ENCODE assay signal across 19 mouse cellular contexts in genomic region chr3:108072983-108073569, GRCm38 (mm10). TPM values are rescaled to one million over a fixed set of nuclear protein-coding genes. Genes with fewer than 3 reads are reported as not detected.
DNase-seq lines count a peak whose midpoint lies in the region; ATAC-seq and TF ChIP-seq lines count a peak whose summit lies in the region.
"Had no signal": no experiment of that assay in that cellular context is flagged by ENCODE, and none has a peak within 500 bp of the region (broad histone marks: within the 10 kb centered on the region; RNA-seq: fewer than 3 reads in every experiment).

No protein-coding gene starts in this region.

- no peaks in the 10 kb centered on the region for H3K27me3 ChIP-seq in forebrain, embryonic 13.5 days
- no peaks in the 10 kb centered on the region for H3K27me3 ChIP-seq in forebrain, embryonic 10.5 days (ENCODE audit: poor library complexity, severe bottlenecking)
- no peaks in the 10 kb centered on the region for H3K27me3 ChIP-seq in midbrain, embryonic 14.5 days (ENCODE audit: control insufficient read depth, insufficient read depth, low read length)
- H3K27me3 ChIP-seq in midbrain, embryonic 11.5 days (ENCODE audit: control insufficient read depth, insufficient read depth, low read length), result no peaks in the 10 kb centered on the region
- H3K27me3 ChIP-seq in forebrain, postnatal 0 days (ENCODE audit: insufficient read depth, low read length), result no peaks in the 10 kb centered on the region
- H3K27me3 ChIP-seq in midbrain, embryonic 15.5 days (replicated peaks), result no peaks in the 10 kb centered on the region
- H3K27me3 ChIP-seq: embryonic facial prominence, embryonic 15.5 days; heart, embryonic 13.5 days; hindbrain, embryonic 15.5 days had no signal

- DNase-seq in forebrain, embryonic 10.5 days (ENCODE audit: extremely low spot score, low spot score), result no peak
- peak; percentile 50 for DNase-seq in midbrain, embryonic 14.5 days
- no peak for DNase-seq in midbrain, embryonic 11.5 days (ENCODE audit: low spot score, missing footprints)
- DNase-seq in forebrain, postnatal 0 days, result no peak
- DNase-seq in gastrocnemius, postnatal 36 days, result no peak
- DNase-seq: gastrocnemius, postnatal 25 days; kidney, adult 9 months; lung, adult 18-20 months; spleen, adult 18-20 months; thymus, postnatal 36 days had no signal

- peaks cover 8% of the 10 kb centered on the region for H3K4me1 ChIP-seq in forebrain, embryonic 13.5 days
- H3K4me1 ChIP-seq in forebrain, embryonic 10.5 days, result no peaks in the 10 kb centered on the region
- no peaks in the 10 kb centered on the region for H3K4me1 ChIP-seq in midbrain, embryonic 14.5 days (ENCODE audit: control insufficient read depth, insufficient read depth, low read length)
- no peaks in the 10 kb centered on the region for H3K4me1 ChIP-seq in midbrain, embryonic 11.5 days (ENCODE audit: control insufficient read depth, insufficient read depth, low read length)
- no peaks in the 10 kb centered on the region for H3K4me1 ChIP-seq in forebrain, postnatal 0 days (ENCODE audit: insufficient read depth)
- no peaks in the 10 kb centered on the region for H3K4me1 ChIP-seq in midbrain, embryonic 15.5 days

- H3K4me3 ChIP-seq in forebrain, embryonic 13.5 days, result no peak overlapping the region
- no peak overlapping the region for H3K4me3 ChIP-seq in forebrain, embryonic 10.5 days
- H3K4me3 ChIP-seq in midbrain, embryonic 14.5 days (replicated peaks; ENCODE audit: low read depth, low read length), result no peak overlapping the region
- H3K4me3 ChIP-seq in midbrain, embryonic 11.5 days (ENCODE audit: low read depth, low read length), result no peak overlapping the region
- H3K4me3 ChIP-seq in forebrain, postnatal 0 days (ENCODE audit: low read depth, low read length), result no peak overlapping the region
- H3K4me3 ChIP-seq in midbrain, embryonic 15.5 days, result no peak overlapping the region
- H3K4me3 ChIP-seq: embryonic facial prominence, embryonic 15.5 days; heart, embryonic 13.5 days; hindbrain, embryonic 15.5 days; myocyte had no signal

- TF ChIP-seq CTCF in forebrain, postnatal 0 days (IDR thresholded peaks at IDR 0.05; ENCODE audit: low read depth), result no peak

- intact Hi-C loops in gastrocnemius, postnatal 36 days (cut with DNase I), result loop anchor here (1.0 kb wide), 1 partner anchor 77 kb away; no protein-coding TSS in a partner anchor

- no peaks in the 10 kb centered on the region for H3K9me3 ChIP-seq in forebrain, embryonic 13.5 days (replicated peaks)
- H3K9me3 ChIP-seq in forebrain, embryonic 10.5 days, result no peaks in the 10 kb centered on the region
- no peaks in the 10 kb centered on the region for H3K9me3 ChIP-seq in midbrain, embryonic 14.5 days (ENCODE audit: control insufficient read depth, low read length)
- no peaks in the 10 kb centered on the region for H3K9me3 ChIP-seq in midbrain, embryonic 11.5 days (ENCODE audit: control insufficient read depth, low read length)
- no peaks in the 10 kb centered on the region for H3K9me3 ChIP-seq in forebrain, postnatal 0 days (ENCODE audit: low read length)
- H3K9me3 ChIP-seq in midbrain, embryonic 15.5 days, result no peaks in the 10 kb centered on the region
- H3K9me3 ChIP-seq: embryonic facial prominence, embryonic 15.5 days; heart, embryonic 13.5 days; hindbrain, embryonic 15.5 days had no signal

- H3K4me2 ChIP-seq in forebrain, embryonic 13.5 days, result no peak overlapping the region
- H3K4me2 ChIP-seq in midbrain, embryonic 14.5 days (ENCODE audit: low read length), result no peak overlapping the region
- H3K4me2 ChIP-seq in midbrain, embryonic 11.5 days, result no peak overlapping the region
- no peak overlapping the region for H3K4me2 ChIP-seq in forebrain, postnatal 0 days (ENCODE audit: low read depth)
- no peak overlapping the region for H3K4me2 ChIP-seq in midbrain, embryonic 15.5 days
- H3K4me2 ChIP-seq: embryonic facial prominence, embryonic 15.5 days; heart, embryonic 13.5 days; hindbrain, embryonic 15.5 days had no signal

- peak overlapping the region; percentile 44 for H3K27ac ChIP-seq in forebrain, embryonic 13.5 days
- H3K27ac ChIP-seq in forebrain, embryonic 10.5 days, result no peak overlapping the region
- H3K27ac ChIP-seq in midbrain, embryonic 14.5 days (replicated peaks; ENCODE audit: low read depth, low read length), result no peak overlapping the region; the same call in 1 of the 2 replicates
- no peak overlapping the region for H3K27ac ChIP-seq in midbrain, embryonic 11.5 days (ENCODE audit: low read depth, low read length)
- 0 out of 2 replicates have a peak overlapping the region, but pooled peaks have one; percentile 15 for H3K27ac ChIP-seq in forebrain, postnatal 0 days (ENCODE audit: low read depth, low read length)
- peak overlapping the region; percentile 17; the same call in 1 of the 2 replicates for H3K27ac ChIP-seq in midbrain, embryonic 15.5 days
- H3K27ac ChIP-seq: embryonic facial prominence, embryonic 15.5 days; heart, embryonic 13.5 days; hindbrain, embryonic 15.5 days; macrophage had no signal

- ATAC-seq in forebrain, embryonic 13.5 days, result peak; percentile 37; the same call in 1 of the 2 replicates
- no peak for ATAC-seq in midbrain, embryonic 14.5 days (ENCODE audit: low FRiP score, low TSS enrichment)
- ATAC-seq in midbrain, embryonic 11.5 days (ENCODE audit: low FRiP score), result no peak
- ATAC-seq in forebrain, postnatal 0 days, result peak; percentile 37; the same call in 1 of the 2 replicates
- 0 out of 2 replicates have a peak, but pooled peaks have one; percentile 7 for ATAC-seq in midbrain, embryonic 15.5 days (replicated peaks)
- ATAC-seq: CD4-positive, CD25-positive, alpha-beta regulatory T cell, adult 4 months had no signal

- WGBS in forebrain, embryonic 13.5 days, result 66% methylated on average over 10 of the region's 10 CpGs
- WGBS in forebrain, embryonic 10.5 days, result 86% methylated on average over 10 of the region's 10 CpGs
- WGBS in midbrain, embryonic 14.5 days, result 60% methylated on average over 10 of the region's 10 CpGs
- WGBS in midbrain, embryonic 11.5 days, result 84% methylated on average over 10 of the region's 10 CpGs
- 63% methylated on average over 10 of the region's 10 CpGs for WGBS in forebrain, postnatal 0 days
- WGBS in midbrain, embryonic 15.5 days, result 60% methylated on average over 10 of the region's 10 CpGs

- H3K36me3 ChIP-seq in forebrain, embryonic 13.5 days (ENCODE audit: poor library complexity, severe bottlenecking), result peaks cover 39% of the 10 kb centered on the region
- peaks cover 61% of the 10 kb centered on the region for H3K36me3 ChIP-seq in forebrain, embryonic 10.5 days (replicated peaks)
- peaks cover 41% of the 10 kb centered on the region for H3K36me3 ChIP-seq in midbrain, embryonic 14.5 days (ENCODE audit: control insufficient read depth, insufficient read depth, low read length)
- peaks cover 21% of the 10 kb centered on the region; the same call in 1 of the 2 replicates for H3K36me3 ChIP-seq in midbrain, embryonic 11.5 days (ENCODE audit: control insufficient read depth, insufficient read depth, low read length)
- H3K36me3 ChIP-seq in forebrain, postnatal 0 days (ENCODE audit: insufficient read depth), result peaks cover 32% of the 10 kb centered on the region
- H3K36me3 ChIP-seq in midbrain, embryonic 15.5 days (replicated peaks), result peaks cover 23% of the 10 kb centered on the region

- no peak overlapping the region for H3K9ac ChIP-seq in forebrain, embryonic 13.5 days
- H3K9ac ChIP-seq in midbrain, embryonic 14.5 days (replicated peaks; ENCODE audit: low read length), result no peak overlapping the region
- H3K9ac ChIP-seq in midbrain, embryonic 11.5 days (ENCODE audit: low read length), result no peak overlapping the region
- H3K9ac ChIP-seq in forebrain, postnatal 0 days, result no peak overlapping the region
- H3K9ac ChIP-seq in midbrain, embryonic 15.5 days, result no peak overlapping the region
- H3K9ac ChIP-seq: embryonic facial prominence, embryonic 15.5 days; heart, embryonic 13.5 days; hindbrain, embryonic 15.5 days had no signal

RNA-seq across cellular contexts. Expression of gene Ampd2, which starts 13.4 kb away (rescaled TPM):
- polyA plus RNA-seq in forebrain, embryonic 13.5 days (2015; fragmentation: Nextera tagmentation; extraction: Ambion mirVana), result 38.6 and 45.3 TPM in 2 replicates
- 69.3 and 71.4 TPM in 2 replicates for polyA plus RNA-seq in forebrain, embryonic 10.5 days (2016; fragmentation: Nextera tagmentation; extraction: Ambion mirVana)
- 45.9 and 53.3 TPM in 2 replicates for polyA plus RNA-seq in midbrain, embryonic 14.5 days (2014; fragmentation: Nextera tagmentation; extraction: Ambion mirVana)
- 31.2 and 37.0 TPM in 2 replicates for polyA plus RNA-seq in midbrain, embryonic 11.5 days (2014; fragmentation: Nextera tagmentation; extraction: Ambion mirVana)
- total RNA-seq in forebrain, postnatal 0 days (2014; rRNA removed), result 46.6 and 48.7 TPM in 2 replicates
- 38.8 and 47.0 TPM in 2 replicates for polyA plus RNA-seq in forebrain, postnatal 0 days (2015; fragmentation: Nextera tagmentation; extraction: Ambion mirVana)
- 67.9 and 76.2 TPM in 2 replicates for polyA plus RNA-seq in midbrain, embryonic 15.5 days (2015; fragmentation: Nextera tagmentation; extraction: Ambion mirVana)
- total RNA-seq in gastrocnemius, postnatal 36 days (2021), result 1 to 10 TPM; 3.8 TPM

RNA-seq across cellular contexts. Expression of gene Gnat2, which starts 19.5 kb away (rescaled TPM):
- 0.44 and 0.57 TPM in 2 replicates for polyA plus RNA-seq in forebrain, embryonic 13.5 days (2015; fragmentation: Nextera tagmentation; extraction: Ambion mirVana)
- polyA plus RNA-seq in forebrain, embryonic 10.5 days (2016; fragmentation: Nextera tagmentation; extraction: Ambion mirVana), result 0.96 and 1.4 TPM in 2 replicates
- 0.13 and 0.30 TPM in 2 replicates for polyA plus RNA-seq in midbrain, embryonic 14.5 days (2014; fragmentation: Nextera tagmentation; extraction: Ambion mirVana)
- 0.30 and 0.90 TPM in 2 replicates for polyA plus RNA-seq in midbrain, embryonic 11.5 days (2014; fragmentation: Nextera tagmentation; extraction: Ambion mirVana)
- 0.10 and 0.38 TPM in 2 replicates for total RNA-seq in forebrain, postnatal 0 days (2014; rRNA removed)
- polyA plus RNA-seq in forebrain, postnatal 0 days (2015; fragmentation: Nextera tagmentation; extraction: Ambion mirVana), result 0.16 and 0.27 TPM in 2 replicates
- polyA plus RNA-seq in midbrain, embryonic 15.5 days (2015; fragmentation: Nextera tagmentation; extraction: Ambion mirVana), result 0.28 and 0.38 TPM in 2 replicates
- total RNA-seq in gastrocnemius, postnatal 36 days (2021), result under 1 TPM; 0.25 to 0.28 TPM
- total RNA-seq: layer of hippocampus, adult 18-20 months had no signal
- polyA plus RNA-seq: CD4-positive, CD25-positive, alpha-beta regulatory T cell, adult 4 months; macrophage had no signal

RNA-seq across cellular contexts. Expression of gene Gstm4, which starts 28.4 kb away (rescaled TPM):
- 10.8 and 11.4 TPM in 2 replicates for polyA plus RNA-seq in forebrain, embryonic 13.5 days (2015; fragmentation: Nextera tagmentation; extraction: Ambion mirVana)
- 14.2 and 15.0 TPM in 2 replicates for polyA plus RNA-seq in forebrain, embryonic 10.5 days (2016; fragmentation: Nextera tagmentation; extraction: Ambion mirVana)
- 16.0 and 17.5 TPM in 2 replicates for polyA plus RNA-seq in midbrain, embryonic 14.5 days (2014; fragmentation: Nextera tagmentation; extraction: Ambion mirVana)
- polyA plus RNA-seq in midbrain, embryonic 11.5 days (2014; fragmentation: Nextera tagmentation; extraction: Ambion mirVana), result 15.2 and 15.8 TPM in 2 replicates
- total RNA-seq in forebrain, postnatal 0 days (2014; rRNA removed), result 5.5 and 5.6 TPM in 2 replicates
- polyA plus RNA-seq in forebrain, postnatal 0 days (2015; fragmentation: Nextera tagmentation; extraction: Ambion mirVana), result 20.7 and 22.9 TPM in 2 replicates
- polyA plus RNA-seq in midbrain, embryonic 15.5 days (2015; fragmentation: Nextera tagmentation; extraction: Ambion mirVana), result 18.3 and 19.8 TPM in 2 replicates
- total RNA-seq in gastrocnemius, postnatal 36 days (2021), result 10 to 100 TPM; 11.3 to 13.5 TPM

RNA-seq across cellular contexts. Expression of gene Gstm1, which starts 55.3 kb away (rescaled TPM):
- 27.5 and 28.4 TPM in 2 replicates for polyA plus RNA-seq in forebrain, embryonic 13.5 days (2015; fragmentation: Nextera tagmentation; extraction: Ambion mirVana)
- polyA plus RNA-seq in forebrain, embryonic 10.5 days (2016; fragmentation: Nextera tagmentation; extraction: Ambion mirVana), result 30.4 and 33.4 TPM in 2 replicates
- polyA plus RNA-seq in midbrain, embryonic 14.5 days (2014; fragmentation: Nextera tagmentation; extraction: Ambion mirVana), result 58.9 and 87.2 TPM in 2 replicates
- polyA plus RNA-seq in midbrain, embryonic 11.5 days (2014; fragmentation: Nextera tagmentation; extraction: Ambion mirVana), result 30.5 and 33.8 TPM in 2 replicates
- total RNA-seq in forebrain, postnatal 0 days (2014; rRNA removed), result 57.9 and 58.1 TPM in 2 replicates
- 190 and 241 TPM in 2 replicates for polyA plus RNA-seq in forebrain, postnatal 0 days (2015; fragmentation: Nextera tagmentation; extraction: Ambion mirVana)
- 74.4 and 97.4 TPM in 2 replicates for polyA plus RNA-seq in midbrain, embryonic 15.5 days (2015; fragmentation: Nextera tagmentation; extraction: Ambion mirVana)
- total RNA-seq in gastrocnemius, postnatal 36 days (2021), result 100 to 1,000 TPM; 138 to 202 TPM

Comparison
In these comparisons a context has a peak if more than half of its experiments do, and no peak if none do; other contexts are left out.
1. ATAC-seq: peak in forebrain, embryonic 13.5 days (single experiment), forebrain, postnatal 0 days (single experiment) and midbrain, embryonic 15.5 days (single experiment); none in midbrain, embryonic 14.5 days (single experiment) and midbrain, embryonic 11.5 days (single experiment).
2. H3K27ac ChIP-seq: peak in forebrain, embryonic 13.5 days (single experiment), forebrain, postnatal 0 days (single experiment) and midbrain, embryonic 15.5 days (single experiment); none in forebrain, embryonic 10.5 days (single experiment), midbrain, embryonic 14.5 days (single experiment) and midbrain, embryonic 11.5 days (single experiment).